13 mouse cellular contexts compared by ENCODE assay signal in genomic region chr5:125727936-125728335, GRCm38 (mm10).
"Had no signal": no experiment of that assay in that cellular context is flagged by ENCODE, and none has a peak within 500 bp of the region (broad histone marks: within the 10 kb centered on the region; RNA-seq: fewer than 3 reads in every experiment).

No protein-coding gene starts in this region.

- H3K9ac ChIP-seq: lung, embryonic 14.5 days; midbrain, embryonic 13.5 days; midbrain, embryonic 15.5 days; neural tube, embryonic 12.5 days; stomach, embryonic 15.5 days had no signal

- H3K4me2 ChIP-seq: lung, embryonic 14.5 days; midbrain, embryonic 11.5 days; midbrain, embryonic 13.5 days; midbrain, embryonic 15.5 days; neural tube, embryonic 12.5 days; stomach, embryonic 15.5 days had no signal

- H3K4me3 ChIP-seq: midbrain, embryonic 13.5 days; midbrain, embryonic 15.5 days; neural tube, embryonic 12.5 days; stomach, embryonic 15.5 days had no signal

- H3K27ac ChIP-seq: midbrain, embryonic 13.5 days; midbrain, embryonic 15.5 days; neural tube, embryonic 12.5 days; stomach, embryonic 15.5 days; stomach, postnatal 0 days had no signal

- DNase-seq: lung, adult 18-20 months; lung, embryonic 14.5 days; lung, postnatal 10 days; lung, postnatal 4 days; right cerebral cortex, postnatal 14 days; thymus, adult 2 months; thymus, postnatal 25 days had no signal

- ATAC-seq: midbrain, embryonic 13.5 days; midbrain, embryonic 15.5 days had no signal

- H3K27me3 ChIP-seq: midbrain, embryonic 13.5 days; midbrain, embryonic 15.5 days; neural tube, embryonic 12.5 days; stomach, embryonic 15.5 days had no signal

- H3K9me3 ChIP-seq: midbrain, embryonic 15.5 days; stomach, embryonic 15.5 days had no signal

- H3K36me3 ChIP-seq: midbrain, embryonic 13.5 days; midbrain, embryonic 15.5 days; neural tube, embryonic 12.5 days; stomach, embryonic 15.5 days had no signal

- H3K4me1 ChIP-seq: midbrain, embryonic 13.5 days; midbrain, embryonic 15.5 days; neural tube, embryonic 12.5 days; stomach, embryonic 15.5 days had no signal
